Mouse (Mus musculus) CH12F3 (cell line): ENCODE measurements around the gene Dcaf12l1.
"Not testable (repeated sequence)": the region's sequence is repeated elsewhere in the genome, so short reads cannot be mapped to it uniquely, and the experiment has no call there.

ENCODE experiments used
- in situ Hi-C: fragments of 300-500 bp; cut with MboI; formaldehyde crosslinking; loops from 2 replicates; pipeline ENCODE4 v1.14.3; 2020; ENCODE audit warnings: low sequenced_read_pairs

Dcaf12l1 gene

DNA sequence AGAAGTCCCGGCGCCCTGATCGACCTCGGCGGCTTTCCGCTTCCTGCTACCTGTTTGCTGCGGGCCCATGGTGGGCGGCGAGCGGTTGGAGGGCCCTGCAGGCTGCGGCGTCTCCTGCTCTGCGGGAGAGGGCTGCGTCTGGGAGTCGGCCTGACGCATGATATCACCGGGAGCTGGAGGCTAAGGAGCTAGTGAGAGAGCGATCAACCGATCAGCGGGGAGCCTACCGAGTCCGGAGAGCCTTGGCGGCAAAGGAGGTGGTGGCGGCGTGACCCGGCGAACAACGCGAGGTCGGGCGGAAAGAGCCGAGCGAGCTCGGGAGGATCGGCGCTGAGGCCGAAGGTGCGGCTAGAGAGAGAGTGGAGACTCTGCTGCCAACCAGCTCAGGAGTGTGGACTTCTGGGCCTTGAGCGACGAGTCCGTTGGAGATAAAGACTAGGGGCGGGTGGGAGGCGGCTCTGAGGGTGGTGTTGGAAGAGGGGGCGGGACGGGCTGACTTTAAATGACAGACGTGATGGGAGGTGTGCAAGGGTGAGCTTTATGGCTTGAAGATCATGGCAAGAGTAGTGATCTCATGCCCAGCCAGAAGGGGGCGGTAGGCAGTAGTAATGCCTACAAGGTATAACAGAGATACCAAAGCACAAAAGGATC lies at the start of gene Dcaf12l1:
Dcaf12l1 (minus strand) TSS at position 437 of the 651 bp plus-strand sequence.
- in situ Hi-C loops, result no loop called here

DNA sequence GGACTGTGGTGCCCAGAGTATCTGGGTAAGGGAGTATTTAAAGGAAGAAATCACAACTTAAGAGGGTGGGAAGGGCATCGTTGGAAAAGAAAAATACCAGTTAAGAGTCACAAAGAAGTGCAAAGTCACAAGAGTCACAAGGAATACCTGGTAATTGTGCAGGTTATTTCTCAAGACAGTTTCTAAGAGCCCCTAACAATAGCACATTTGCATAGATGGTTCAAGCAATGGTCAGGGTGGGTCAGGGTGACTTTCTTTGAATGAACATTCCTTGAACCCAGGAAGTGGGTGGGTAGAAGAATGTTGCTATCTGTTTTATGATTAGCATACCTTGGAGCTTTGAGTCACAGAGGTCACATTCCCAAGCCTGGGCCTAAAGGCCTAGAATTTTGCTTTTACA lies 19.4 kb upstream of the Dcaf12l1 start:
- in situ Hi-C loops, result not testable (repeated sequence)

DNA sequence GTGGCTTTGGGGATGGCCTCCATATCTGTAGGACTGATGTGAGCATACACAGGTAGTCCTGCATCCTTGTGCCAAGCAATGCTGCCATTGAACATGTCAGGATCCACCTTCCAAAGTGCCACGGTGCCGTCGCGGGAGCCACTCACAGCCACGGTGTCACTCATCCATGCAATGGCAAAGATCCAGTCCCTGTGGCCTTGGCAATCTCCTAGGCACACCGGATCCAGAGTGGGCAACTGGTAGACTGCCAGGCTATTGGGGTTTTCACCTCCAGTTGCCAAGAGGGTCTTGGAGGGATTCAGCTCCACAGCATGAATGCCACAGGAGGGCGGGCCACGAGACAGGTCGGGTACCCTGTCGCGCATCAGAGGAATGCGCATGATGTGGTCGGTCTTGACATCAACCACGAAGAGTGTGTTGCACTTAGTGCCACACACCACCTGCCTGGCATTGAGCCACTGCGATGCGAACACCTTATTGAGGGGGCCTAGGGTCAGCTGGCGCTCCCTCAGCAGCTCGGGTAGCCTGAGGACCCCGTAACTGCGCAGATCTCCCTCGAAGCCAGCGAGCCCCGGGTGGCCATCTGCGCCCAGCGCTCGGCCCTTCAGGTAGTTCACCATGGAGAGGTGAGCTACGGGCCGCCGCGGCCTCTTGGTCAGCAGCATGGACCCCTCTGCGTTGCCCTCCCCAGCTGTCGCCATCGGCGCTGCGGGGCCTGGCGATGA lies 799 bp downstream of the Dcaf12l1 start:
- in situ Hi-C loops, result no loop called here
